Mouse (Mus musculus) lung, adult 2 months (tissue): Measurements from ENCODE around the gene Thoc5.

Experiments
- CTCF ChIP-seq: fragments of 200-500 bp; IDR thresholded peaks from 2 replicates; pipeline ENCODE4 v1.5.1; 2011; ENCODE audit warnings: mild to moderate bottlenecking, low read length, control low read depth; ENCODE audit not compliant: insufficient read depth
- POLR2A ChIP-seq: fragments of 200-500 bp; IDR thresholded peaks from 2 replicates; pipeline ENCODE4 v1.6.1; 2011; ENCODE audit warnings: low read depth, mild to moderate bottlenecking, control low read depth, low read length, borderline replicate concordance; ENCODE audit errors: extremely low read depth

DNA sequence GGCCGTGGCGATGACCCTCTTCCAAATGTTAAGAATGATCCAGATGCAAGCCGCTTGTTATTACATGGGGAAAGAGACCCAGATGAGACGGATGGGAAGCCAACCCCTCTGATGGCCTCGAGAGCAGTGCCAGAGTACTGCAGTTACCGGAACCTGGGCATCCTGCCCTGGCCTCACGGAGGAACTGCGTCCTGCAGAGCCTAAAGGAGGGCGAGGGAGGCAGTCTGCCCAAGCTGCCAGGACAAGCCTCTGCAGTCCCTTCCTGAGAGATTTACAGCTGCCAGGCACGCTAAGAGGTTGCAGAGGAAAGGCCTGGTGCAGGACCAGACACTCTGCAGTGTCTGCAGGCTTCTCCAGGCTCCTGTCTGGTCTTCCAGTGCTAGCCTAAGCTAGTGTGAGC, 73.3 kb downstream of the Thoc5 start:
- TF ChIP-seq POLR2A, result no peak
- no peak for TF ChIP-seq CTCF
